Comparison of ENCODE assay signal across 24 mouse cellular contexts in the genomic region with DNA sequence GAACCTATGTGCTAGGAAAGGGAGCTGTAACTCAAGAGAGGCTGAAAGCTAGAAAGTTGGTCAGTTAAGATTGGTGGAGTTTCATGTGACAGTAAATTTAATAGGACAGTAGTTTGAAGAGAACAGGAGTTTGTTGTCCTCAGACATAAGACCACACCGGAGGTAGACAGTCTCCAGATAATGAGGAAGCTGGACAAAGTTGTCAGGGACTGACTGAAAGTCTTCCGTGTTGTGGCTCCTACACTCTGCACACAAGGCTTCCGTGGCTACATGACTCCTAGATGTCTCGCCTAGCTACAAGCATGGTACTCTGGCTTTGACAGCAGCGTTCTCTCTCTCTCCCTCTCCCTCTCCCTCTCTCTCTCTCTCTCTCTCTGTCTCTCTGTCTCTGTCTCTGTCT.
"Had no signal": no experiment of that assay in that cellular context is flagged by ENCODE, and none has a peak within 500 bp of the region (broad histone marks: within the 10 kb centered on the region; RNA-seq: fewer than 3 reads in every experiment).

No protein-coding gene starts in this region.

- H3K36me3 ChIP-seq: hindbrain, embryonic 13.5 days; hindbrain, embryonic 15.5 days; kidney, embryonic 15.5 days; limb, embryonic 13.5 days; limb, embryonic 15.5 days; liver, embryonic 12.5 days had no signal

- H3K27ac ChIP-seq: gastrocnemius, adult 2 months; heart, adult 2 months; hindbrain, embryonic 13.5 days; hindbrain, embryonic 15.5 days; hindbrain, postnatal 0 days; kidney, embryonic 15.5 days; kidney, postnatal 0 days; limb, embryonic 13.5 days; limb, embryonic 15.5 days; liver, embryonic 12.5 days had no signal

- H3K9ac ChIP-seq: hindbrain, embryonic 13.5 days; hindbrain, embryonic 15.5 days; kidney, embryonic 15.5 days; limb, embryonic 13.5 days; limb, embryonic 15.5 days; liver, embryonic 12.5 days had no signal

- H3K27me3 ChIP-seq: hindbrain, embryonic 13.5 days; hindbrain, embryonic 15.5 days; kidney, embryonic 15.5 days; limb, embryonic 13.5 days; limb, embryonic 15.5 days; liver, embryonic 12.5 days had no signal

- ATAC-seq: hindbrain, postnatal 0 days; intestine, postnatal 0 days; liver, embryonic 12.5 days had no signal

- H3K4me1 ChIP-seq: hindbrain, embryonic 13.5 days; hindbrain, embryonic 15.5 days; kidney, embryonic 15.5 days; limb, embryonic 13.5 days; limb, embryonic 15.5 days had no signal

- H3K4me3 ChIP-seq: gastrocnemius, adult 2 months; heart, adult 2 months; hindbrain, embryonic 13.5 days; hindbrain, embryonic 15.5 days; kidney, embryonic 15.5 days; limb, embryonic 13.5 days; limb, embryonic 15.5 days; liver, embryonic 12.5 days had no signal

- H3K9me3 ChIP-seq: hindbrain, embryonic 13.5 days; hindbrain, embryonic 15.5 days; kidney, embryonic 15.5 days; limb, embryonic 13.5 days; limb, embryonic 15.5 days; liver, embryonic 12.5 days had no signal

- H3K4me2 ChIP-seq: heart, embryonic 11.5 days; hindbrain, embryonic 13.5 days; hindbrain, embryonic 15.5 days; kidney, embryonic 15.5 days; limb, embryonic 13.5 days; limb, embryonic 15.5 days; liver, embryonic 12.5 days had no signal

- DNase-seq: gastrocnemius, adult 2 months; gastrocnemius, postnatal 10 days; gastrocnemius, postnatal 25 days; heart, adult 11 months; heart, adult 2 months; heart, postnatal 10 days; heart, postnatal 4 days; kidney, adult 18-20 months; kidney, adult 8-10 months; kidney, postnatal 14 days; kidney, postnatal 36 days; layer of hippocampus, adult 9-11 months; layer of hippocampus, postnatal 36 days; left cerebral cortex, postnatal 4 days had no signal
